Mouse (Mus musculus) fibroblast of lung, adult 2 months (primary cell): ENCODE results near the gene Ccs.
"Not testable (repeated sequence)": the region's sequence is repeated elsewhere in the genome, so short reads cannot be mapped to it uniquely, and the experiment has no call there.

ENCODE experiments used
- DNase-seq: peaks from one replicate; pipeline ENCODE4 v3.0.0-alpha.2; 2011; ENCODE audit warnings: low read depth

The Ccs gene

DNA sequence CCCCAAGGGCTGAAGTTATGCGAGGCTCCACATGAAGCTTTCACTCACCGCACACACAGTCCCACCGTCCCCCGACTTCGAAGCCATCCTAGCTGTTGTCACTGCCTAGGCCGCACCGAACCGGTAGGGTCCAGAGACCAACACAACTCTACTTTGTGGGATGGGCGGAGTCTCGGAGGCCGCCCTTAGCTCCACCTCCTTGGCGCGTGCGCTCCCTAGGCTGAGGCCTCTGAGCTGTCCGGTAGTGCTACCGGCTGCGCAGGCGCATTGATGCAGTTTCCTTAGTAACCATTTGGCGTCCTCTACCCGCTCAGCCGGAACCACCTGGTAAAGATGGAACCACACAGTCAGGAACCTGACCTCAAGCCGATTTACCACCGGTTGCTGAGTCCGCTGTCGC, at the start of gene Ccs, which contains the start of gene Ccdc87:
TSS of gene Ccs (minus strand) at position 184 of the 400 bp plus-strand sequence.
TSS of gene Ccdc87 (plus strand) at position 218 of the 400 bp plus-strand sequence.
- DNase-seq: peak; percentile 97

DNA sequence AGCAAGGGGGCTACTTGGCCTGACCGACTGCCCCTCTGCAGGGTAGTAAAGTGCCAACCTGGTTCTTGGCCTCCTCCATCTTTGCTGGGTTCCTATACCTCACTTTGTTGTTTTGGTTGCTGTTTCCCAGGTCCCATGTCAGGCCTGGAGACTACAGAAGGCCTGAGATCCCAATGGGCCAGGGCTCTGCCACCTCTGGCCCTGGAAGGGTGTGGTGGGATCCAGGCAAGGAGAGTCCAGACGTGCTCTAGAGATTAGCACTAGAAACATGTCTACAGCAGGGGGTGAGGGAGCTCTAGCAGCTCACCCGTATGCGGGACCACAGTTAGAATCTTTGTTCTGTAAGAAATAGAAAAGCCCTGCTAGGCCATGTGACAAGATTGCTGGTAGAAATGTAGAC, 44.8 kb upstream of the Ccs start:
- DNase-seq: no peak

DNA sequence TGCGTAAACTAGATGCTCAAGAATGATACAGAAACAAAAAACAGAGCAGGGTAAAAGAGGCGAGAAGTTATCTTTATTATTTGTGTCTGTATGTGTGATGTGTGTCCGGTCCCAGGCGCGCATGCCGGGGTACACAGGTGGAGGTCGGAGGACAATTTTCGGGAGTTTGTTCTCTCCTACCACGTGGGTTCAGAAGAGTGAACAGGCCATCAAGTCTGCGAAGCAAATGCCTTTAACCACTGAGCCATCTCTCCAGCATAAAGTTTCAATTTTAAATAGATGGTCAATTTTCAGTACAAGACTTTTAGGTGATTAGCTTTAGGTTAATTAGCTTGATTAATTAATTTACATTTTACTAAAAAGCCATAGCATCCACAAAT, 40.2 kb upstream of the Ccs start:
- no peak for DNase-seq

DNA sequence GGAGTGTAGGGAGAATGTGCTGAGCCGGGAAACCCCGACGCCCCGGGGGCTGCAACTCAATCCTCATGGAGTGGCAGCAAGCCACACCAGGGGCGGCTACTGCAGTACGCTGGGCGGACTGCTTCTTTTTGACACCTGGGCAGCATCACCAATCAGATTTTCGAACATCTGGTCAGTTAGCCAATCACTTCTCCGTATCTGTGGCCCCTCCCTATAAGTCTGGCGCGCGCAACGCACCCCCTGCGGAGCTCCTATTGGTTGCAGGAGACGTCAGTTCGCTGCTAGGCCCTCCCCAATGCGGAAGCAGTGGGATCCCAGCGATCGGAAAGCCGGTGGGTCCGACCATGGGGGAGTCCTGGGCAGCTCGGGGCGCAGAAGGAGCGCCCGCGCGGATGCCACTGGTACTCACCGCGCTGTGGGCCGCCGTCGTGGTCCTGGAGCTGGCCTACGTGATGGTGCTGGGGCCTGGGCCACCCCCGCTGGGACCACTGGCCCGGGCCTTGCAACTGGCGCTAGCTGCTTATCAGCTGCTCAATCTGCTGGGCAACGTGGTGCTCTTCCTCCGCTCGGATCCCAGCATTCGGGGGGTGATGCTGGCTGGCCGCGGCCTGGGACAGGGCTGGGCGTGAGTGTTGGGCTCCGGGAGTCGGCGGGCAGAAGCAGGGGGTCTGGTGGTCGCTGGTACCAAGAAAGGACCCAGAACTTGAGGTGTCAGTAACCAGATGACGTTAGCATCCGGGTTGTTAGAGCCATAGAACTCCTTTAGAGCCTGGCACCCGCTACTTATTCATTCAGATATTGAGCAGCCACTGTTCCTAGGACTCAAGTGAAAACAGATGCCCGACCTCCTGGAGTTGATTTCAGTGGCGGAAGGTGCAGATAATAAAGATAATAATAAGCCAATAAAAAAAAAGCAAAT, 39.5 kb upstream of the Ccs start, which contains the start of gene Zdhhc24:
TSS of gene Zdhhc24 (plus strand) at position 264 of the 919 bp plus-strand sequence.
- peak; percentile 88 for DNase-seq

DNA sequence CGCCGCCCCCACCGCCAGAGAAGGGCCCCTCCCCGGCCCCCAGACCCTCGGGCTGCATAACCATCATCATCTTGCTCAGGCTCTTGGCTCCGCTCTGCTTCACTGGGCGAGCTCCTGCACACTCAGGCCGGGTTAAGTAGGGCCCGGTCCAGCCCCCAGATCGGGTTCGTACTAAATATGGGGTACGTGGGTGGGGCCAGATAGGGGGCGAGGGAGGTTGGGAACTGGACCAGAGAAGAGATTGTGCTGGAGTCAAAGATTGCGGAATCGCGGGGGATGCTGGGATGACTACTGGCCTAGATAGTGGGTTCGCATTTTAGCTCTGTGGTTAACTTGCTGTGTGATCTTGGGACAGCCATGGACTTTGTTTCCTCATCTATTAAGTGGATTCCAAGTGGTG, 38.7 kb upstream of the Ccs start, which contains the start of gene Actn3:
TSS of gene Actn3 (minus strand) at position 125 of the 400 bp plus-strand sequence.
- no peak for DNase-seq

DNA sequence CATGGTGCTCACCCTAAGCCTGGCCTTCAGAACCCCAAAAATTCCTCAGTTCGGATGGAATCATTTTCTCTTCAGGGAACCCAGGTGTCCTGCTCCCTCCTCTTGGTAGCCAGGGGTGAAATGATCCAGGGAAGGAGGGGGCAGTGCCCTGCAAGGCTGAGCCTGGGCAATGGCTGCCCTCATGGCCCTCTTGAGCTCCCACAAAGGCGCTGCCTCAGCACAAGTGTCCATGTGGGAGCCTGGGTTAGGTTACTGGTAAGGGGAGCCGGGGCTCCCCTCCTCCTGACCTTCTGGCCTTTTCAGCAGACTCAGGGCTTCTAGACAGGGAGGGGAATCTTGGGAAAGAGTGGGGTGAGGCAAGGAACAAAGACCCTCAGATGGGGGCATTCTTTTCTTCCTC, 37.6 kb upstream of the Ccs start:
- no peak for DNase-seq

DNA sequence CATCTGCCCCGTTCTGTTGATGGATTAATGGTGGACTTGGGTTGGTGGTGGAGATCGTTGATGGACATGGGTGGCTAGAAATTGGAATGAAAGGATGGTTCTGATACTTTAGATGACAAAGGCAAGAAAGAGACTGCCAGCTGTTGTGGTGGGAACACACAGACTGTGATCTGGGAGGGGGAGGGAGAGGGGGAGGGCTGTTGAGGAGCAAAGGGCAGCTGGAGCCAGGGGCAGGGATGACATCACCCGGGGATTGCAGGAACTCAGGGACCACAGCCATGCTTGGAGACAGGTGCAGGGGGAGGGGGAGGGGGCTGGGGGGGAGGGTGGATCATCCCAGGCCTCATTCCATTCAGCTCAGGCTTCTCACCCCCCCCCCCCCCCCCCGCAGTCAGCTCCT, 37.1 kb upstream of the Ccs start:
- no peak for DNase-seq

DNA sequence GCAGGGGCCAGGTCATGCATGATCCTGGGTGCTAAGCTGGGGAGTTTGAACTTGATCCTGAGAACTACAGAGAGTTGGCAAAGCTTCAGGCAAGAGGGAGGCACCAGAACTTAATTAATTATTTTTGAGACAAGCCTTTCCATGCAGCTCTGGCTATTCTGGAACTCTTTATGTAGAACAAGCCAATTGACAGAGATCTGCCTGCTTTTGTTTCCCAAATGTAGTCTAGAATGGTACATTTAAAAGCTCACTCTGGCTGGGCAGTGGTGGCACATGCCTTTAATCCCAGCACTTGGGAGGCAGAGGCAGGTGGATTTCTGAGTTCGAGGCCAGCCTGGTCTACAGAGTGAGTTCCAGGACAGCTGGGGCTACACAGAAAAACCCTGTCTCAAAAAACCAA, 35.5 kb upstream of the Ccs start:
- DNase-seq: not testable (repeated sequence)

DNA sequence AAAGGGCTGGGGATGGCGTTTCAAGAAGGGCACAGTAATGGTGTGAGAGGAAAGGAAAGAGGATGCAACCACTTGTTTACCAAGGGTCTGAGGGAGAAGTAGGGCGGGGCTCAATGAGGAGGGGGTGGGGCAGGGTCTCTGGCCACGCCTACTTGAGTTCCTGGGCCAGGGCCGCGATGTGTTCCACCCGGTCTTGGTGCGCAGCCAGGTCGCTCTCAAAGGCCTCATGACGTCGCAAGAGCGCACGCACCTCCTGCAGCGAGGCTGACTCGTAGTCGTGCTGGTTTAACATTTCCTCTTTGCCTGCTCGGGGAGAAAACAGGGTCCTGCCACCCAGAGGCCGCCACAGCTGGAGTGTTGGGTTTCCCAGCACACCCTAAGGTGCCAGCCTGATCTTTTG, 26.0 kb upstream of the Ccs start:
- no peak for DNase-seq

DNA sequence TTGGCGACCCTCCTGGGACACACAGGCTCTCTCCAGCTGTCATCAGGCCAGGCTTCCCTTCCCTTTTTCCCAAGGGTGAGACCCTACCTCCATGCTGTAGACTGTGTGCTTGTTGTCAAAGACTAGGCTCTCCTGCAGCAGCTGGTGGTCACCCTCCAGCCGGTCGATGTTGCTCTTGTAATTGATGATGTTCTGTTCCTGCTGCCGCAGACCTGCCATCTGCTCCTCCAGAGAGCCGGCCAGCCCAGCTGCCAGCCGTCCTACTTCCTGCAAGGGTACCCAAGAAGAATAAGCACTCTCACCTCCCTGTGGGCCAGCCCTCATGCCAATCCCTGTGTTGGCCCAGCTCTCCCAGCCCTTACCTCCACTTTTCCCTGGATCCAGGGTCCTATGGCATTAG, 23.9 kb upstream of the Ccs start:
- DNase-seq: no peak

DNA sequence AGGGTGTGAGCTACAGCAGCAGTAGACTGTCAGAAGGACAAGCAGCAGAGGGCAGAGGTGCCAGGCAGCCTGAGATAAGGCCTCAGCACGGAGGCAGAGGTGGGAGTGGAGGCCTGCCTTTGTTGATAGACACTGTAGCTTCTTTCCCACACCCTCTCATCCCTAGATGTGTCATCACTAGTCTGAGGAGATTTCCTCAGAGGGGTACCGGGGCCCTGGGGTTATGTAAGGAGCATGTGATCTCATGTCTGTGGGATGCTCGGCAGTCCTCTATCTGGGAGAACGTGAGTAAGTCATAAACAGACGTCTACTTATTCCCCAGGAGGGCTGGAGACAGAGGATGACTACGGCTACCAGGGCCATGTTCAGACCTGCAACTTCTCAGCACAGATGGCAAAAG, 19.9 kb upstream of the Ccs start:
- DNase-seq: no peak

DNA sequence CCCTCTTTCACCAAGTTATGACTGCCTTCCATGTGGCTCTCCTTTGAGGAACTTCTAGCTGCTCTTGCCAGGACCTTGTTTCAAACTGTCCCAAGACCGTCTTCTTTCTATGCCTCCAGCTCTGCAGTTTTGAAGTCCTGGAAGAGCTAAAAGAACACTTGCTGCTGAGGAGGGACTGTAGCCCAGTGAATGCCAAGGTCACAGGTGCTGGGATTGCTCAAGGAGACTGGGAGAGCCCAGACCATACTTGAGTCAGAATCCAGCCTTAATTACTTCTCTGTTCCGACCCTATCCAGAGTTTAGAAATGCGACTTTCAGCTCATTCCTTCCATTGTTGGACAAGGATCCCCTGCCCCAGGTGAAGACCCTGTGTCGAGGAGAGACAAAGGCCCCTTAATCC, 16.8 kb upstream of the Ccs start:
- DNase-seq: no peak

DNA sequence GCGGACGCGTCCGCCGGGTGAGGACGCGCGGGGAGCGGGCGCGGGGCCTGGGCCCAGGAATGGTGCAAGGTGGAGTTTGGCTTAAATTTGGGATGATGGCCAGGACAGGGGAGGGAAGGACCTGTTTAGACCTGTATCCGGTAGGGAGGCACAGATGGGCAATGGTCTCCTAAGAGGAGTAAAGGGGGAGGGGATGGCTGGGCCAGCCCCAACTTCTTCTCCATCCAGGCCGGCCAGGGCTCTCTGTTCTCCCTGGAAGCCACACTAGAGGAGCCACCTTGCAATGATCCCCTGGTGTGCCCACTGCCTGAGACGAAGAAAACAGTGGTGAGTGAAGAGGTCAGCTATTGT, 16.3 kb upstream of the Ccs start:
- DNase-seq: no peak

DNA sequence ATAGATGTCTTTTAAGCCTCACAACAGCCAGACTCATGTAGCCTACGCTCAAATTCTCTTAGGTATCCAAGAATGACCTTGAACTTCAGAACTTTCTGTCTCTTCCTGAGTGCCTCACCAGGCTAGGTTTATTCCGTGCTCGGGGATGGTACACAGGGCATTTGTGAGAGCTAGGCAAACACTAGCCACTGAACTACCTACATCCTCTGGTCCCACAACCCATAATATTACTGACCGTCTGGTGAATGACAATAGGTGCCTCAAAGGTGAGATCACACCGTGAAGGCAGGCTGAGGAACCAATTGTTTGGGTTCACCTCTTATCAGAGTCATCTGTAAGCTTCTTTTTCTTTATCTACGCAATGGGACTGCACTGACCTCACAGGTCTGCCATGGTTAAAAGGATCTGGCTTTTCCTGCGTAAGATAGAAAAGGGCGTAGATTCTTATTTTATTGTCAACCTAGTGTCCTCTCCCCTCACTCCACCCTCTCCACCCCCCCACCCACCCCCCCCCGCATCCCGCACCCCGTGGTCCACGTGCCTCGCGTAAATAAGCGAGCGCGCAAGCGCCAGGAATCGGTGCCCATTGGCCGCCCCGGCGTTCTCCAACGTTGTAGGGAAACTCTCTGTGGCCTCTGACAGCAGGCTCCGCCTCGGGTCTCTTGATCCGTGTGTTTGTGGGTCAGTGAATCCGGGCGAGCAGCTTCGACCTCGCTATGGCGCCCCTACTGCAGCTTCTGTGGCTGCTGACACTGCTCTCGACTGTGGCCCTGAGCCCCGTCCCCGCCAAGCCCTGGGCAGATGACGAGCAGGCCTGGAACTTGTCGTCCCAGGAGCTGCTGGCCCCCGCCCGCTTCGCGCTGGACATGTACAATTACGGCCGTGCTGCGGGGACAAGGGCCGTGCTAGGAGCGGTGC, 15.7 kb upstream of the Ccs start, which contains the start of gene Ctsf:
TSS of gene Ctsf (plus strand) at position 579 of the 918 bp plus-strand sequence.
- DNase-seq: peak; percentile 76

DNA sequence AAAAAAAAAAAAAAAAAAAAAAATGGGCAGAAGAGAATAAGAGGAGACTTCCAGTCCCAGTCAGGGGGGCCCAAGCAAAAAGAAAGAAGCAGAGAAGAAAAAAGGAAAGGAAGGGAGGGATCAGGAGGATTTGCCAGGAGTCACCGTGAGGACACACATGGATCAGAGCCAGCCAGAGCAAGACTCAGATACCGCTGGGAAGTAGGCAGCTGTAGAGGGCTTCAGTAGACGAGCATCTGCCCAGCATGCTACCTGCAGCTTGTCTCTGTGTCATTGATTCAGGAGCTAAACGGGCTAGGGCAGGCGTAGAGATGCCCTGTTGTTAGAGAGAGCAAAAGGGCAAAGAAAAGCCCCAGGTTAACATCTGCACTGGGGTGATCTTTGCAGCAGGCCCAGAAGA, 11.1 kb upstream of the Ccs start:
- no peak for DNase-seq

DNA sequence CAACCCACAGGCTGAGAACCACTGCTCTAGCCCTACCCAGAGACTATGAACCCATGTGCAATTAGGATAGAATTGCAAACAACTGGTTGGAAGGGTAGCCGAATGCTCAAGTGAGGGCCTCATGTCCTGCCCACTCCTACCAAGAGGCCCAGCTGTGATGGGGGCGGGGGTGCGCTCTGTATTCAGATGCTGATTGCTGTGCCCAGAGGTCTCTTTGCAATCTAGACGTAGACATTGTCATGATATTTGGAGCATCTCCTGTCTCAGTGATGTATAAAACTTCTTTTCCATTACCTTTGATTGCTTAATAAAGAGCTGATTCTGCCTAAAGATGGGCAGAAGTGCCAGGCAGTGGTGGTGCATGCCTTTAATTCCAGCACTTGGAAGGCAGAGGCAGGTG, 10.7 kb upstream of the Ccs start:
- DNase-seq: no peak

DNA sequence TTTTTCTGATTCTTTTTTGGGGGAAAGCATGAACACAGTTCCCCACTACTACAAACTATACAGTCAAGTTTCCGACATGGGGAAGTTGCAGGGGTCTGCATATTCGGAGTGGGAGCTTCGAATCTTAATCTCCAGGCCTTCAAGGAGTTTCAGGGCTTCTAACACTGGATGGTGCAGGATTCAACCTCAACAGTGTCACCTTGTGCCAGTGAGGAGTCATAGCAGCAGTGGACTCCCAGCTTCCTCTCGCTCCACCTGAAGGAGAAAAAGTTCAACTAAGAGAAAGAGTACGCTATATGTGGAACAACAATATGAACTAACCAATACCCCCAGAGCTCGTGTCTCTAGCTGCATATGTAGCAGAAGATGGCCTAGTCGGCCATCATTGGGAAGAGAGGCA, 8.4 kb upstream of the Ccs start:
- no peak for DNase-seq

DNA sequence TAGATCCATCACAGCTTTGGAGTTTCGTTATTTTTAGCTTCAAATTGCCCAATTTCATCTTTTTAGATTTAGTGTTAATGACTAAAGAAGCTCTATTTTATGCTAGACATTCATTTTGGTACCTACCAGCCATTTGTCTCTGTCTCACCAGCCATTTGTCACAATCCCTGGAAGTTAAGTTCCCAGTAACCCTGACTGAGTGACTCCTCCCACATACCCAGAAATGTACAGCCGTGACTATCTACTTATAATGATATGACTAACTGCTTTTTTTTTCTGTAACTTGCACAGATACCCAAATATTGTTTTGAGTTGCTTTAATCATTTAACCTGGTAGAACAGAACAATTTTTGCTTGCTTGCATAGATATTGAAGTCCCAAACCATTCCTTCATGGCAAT, 6.7 kb upstream of the Ccs start:
- DNase-seq: no peak

DNA sequence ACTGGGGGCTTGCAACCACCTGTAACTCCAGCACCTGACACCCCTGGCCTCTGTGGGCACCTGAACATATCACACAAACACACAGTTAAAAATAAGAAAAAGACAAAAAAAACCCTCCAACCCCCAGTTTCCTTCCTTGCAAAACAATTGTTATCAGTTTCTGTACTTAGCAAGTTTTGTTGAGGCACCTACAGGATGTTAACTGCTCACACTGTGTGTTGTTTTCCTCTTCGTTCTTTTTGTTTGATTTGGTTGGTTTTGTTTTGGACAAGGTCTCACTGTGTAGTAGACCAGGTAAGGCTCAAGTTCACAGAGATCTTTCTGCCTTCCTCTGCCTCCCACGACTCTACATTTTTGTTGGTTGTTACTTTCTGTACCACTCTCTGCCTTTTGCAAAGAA, 3.5 kb upstream of the Ccs start:
- no peak for DNase-seq

DNA sequence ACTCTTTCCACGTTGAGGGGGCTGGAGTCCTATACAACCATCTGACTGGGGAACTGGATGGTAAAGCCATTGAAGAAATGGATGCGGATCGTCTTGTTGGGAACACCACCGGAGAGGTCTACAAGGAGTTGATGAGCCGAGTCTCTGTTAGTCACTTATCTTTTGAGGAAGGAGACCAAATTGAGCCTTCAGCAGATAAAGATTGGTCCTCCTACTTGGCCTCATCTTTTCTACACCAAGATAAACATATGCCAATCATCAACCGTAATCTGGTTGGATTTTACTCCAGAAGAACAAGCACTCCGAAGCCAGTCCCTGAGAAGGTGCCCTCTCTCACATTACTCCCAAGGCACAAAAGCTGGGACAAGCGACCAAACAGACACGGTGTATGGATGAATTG, 1.7 kb upstream of the Ccs start:
- no peak for DNase-seq

DNA sequence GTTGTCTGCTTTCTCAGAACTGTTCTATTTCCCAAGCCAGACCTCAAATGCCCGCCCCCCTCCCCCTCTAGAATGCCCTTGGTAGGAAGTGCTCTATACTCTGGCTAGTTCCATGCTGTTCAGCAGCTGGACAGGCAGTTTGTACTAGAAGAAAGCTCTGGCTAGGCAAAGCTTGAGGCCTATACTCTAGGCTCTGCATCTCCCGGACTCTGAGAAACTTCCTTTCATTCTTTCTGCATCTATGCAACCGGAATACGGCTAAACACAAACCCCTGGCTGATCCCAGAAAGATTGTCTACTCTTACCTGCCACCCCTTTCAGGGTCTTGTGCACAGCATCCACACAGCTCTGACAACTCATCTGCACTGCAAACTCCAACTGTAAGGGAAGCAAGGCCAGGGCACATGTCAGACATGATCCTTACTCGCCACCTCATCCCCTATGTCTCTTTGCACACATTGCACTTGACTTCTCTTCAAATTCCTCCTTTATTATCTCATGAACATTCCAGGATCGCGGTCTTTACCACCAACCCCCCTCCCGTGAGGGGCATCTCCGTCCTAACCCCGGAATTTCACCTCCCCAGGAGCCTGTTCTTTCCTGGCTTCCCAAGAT, 499 bp downstream of the Ccs start:
- no peak for DNase-seq

DNA sequence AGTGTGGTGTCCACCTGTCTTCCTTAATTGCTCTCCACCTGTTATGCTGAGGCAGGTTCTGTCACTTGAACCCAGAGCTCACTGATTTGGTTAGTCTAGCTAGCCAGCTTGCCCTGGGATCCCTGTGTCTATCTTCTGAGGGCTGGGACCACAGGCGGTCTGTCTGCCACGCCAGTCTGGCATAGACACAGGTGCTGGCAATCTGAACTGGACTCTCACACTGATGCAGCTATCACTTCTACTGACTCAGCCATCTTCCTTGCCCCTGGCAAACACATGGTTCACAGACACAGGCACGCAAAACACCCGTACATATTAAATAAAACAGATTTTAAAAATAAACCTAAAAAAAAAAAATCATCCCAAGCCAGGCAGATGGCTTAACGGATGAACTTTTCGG, 2.1 kb downstream of the Ccs start:
- no peak for DNase-seq
